Mouse (Mus musculus) left cerebral cortex, adult 6 months (tissue): ENCODE measurements around the gene Btbd35f13. TPM values are rescaled to one million over a fixed set of nuclear protein-coding genes. Genes with fewer than 3 reads are reported as not detected.

Source experiments
- long read RNA-seq, 2 experiments: library from polyadenylated mRNA; unstranded; transcript quantifications; one replicate each; pipeline ENCODE4 v2.0.0; 2019 to 2020
- polyA plus RNA-seq: library from polyadenylated mRNA; unstranded; fragments of <200 nt; fragmentation: Nextera tagmentation; gene quantifications from 2 replicates; pipeline ENCODE4 v1.2.3, GENCODE M21; 2021

Gene Btbd35f13
- not detected in 2 replicates for polyA plus RNA-seq
- long read RNA-seq, experiment 1 = 0 reads
- long read RNA-seq, experiment 2 = 0 reads

GRCm38 (mm10) chrX:33656872-33657271 lies at the start of gene Btbd35f13:
Gene Btbd35f13, plus strand, starts transcription at chrX:33657172.

GRCm38 (mm10) chrX:33702249-33702648 lies 45.3 kb downstream of the Btbd35f13 start, which contains the start of gene Btbd35f14:
Gene Btbd35f14, minus strand, starts transcription at chrX:33702349.

Other genes with a start within 250 kb of the Btbd35f13 start
- gene Btbd35f15, start 79.9 kb upstream of the Btbd35f13 start, polyA plus RNA-seq = not detected in 2 replicates
- gene Btbd35f14, start 45.2 kb downstream of the Btbd35f13 start, polyA plus RNA-seq = not detected in 2 replicates